Mouse (Mus musculus) CH12.LX (cell line): ENCODE results near the gene Neurl1b. TPM values are rescaled to one million over a fixed set of nuclear protein-coding genes. Genes with fewer than 3 reads are reported as not detected.

ENCODE experiments used
- DNase-seq: peaks from one replicate; pipeline ENCODE4 v3.0.0-alpha.2; 2013; ENCODE audit errors: extremely low read depth
- H3K27ac ChIP-seq: 2 replicates; pipeline ENCODE4 v1.5.1; 2012; ENCODE audit warnings: low read depth, mild to moderate bottlenecking, control low read depth, moderate library complexity; ENCODE audit not compliant: insufficient read depth
- H3K27me3 ChIP-seq: replicated peaks from 2 replicates; pipeline ENCODE3; 2012; ENCODE audit warnings: inconsistent platforms
- H3K36me3 ChIP-seq, 2 experiments: replicated peaks in 1 of 2; 2 replicates each; pipeline versions ENCODE3 to v1.6.1; 2012; ENCODE audit warnings: inconsistent platforms in 1 of 2, low read length in 1 of 2, mild to moderate bottlenecking in 1 of 2, mixed read lengths in 1 of 2, moderate library complexity in 1 of 2; ENCODE audit not compliant: control insufficient read depth in 1 of 2, insufficient read depth in 1 of 2
- H3K4me1 ChIP-seq, 2 experiments: 2 replicates each; pipeline ENCODE4 v1.6.1; 2012; ENCODE audit warnings: inconsistent platforms in 1 of 2, moderate library complexity in 1 of 2; ENCODE audit not compliant: insufficient read depth in 2 of 2, control insufficient read depth in 1 of 2
- H3K4me2 ChIP-seq: 2 replicates; pipeline ENCODE4 v1.6.1; 2012; ENCODE audit warnings: low read depth, mild to moderate bottlenecking, control low read depth; ENCODE audit not compliant: poor library complexity, insufficient read depth, severe bottlenecking
- H3K4me3 ChIP-seq, 3 experiments: fragments of 150-350 bp in 1 of 3; sonication (generic) in 1 of 3; replicated peaks in 1 of 3; 2 replicates each; pipeline versions ENCODE3 to v1.5.1; 2011 to 2012; ENCODE audit warnings: low read depth in 2 of 3, low read length in 2 of 3, mild to moderate bottlenecking in 2 of 3, moderate library complexity in 2 of 3, control low read depth in 1 of 3, improper control_type of control experiment in 1 of 3, inconsistent platforms in 1 of 3, mixed read lengths in 1 of 3; ENCODE audit not compliant: poor library complexity in 1 of 3
- H3K79me2 ChIP-seq: replicated peaks from 2 replicates; pipeline ENCODE4 v1.6.1; 2012; ENCODE audit warnings: mild to moderate bottlenecking, moderate library complexity; ENCODE audit not compliant: control insufficient read depth, poor library complexity, insufficient read depth, severe bottlenecking; ENCODE audit errors: extremely low read depth
- H3K9ac ChIP-seq: 2 replicates; pipeline ENCODE4 v1.6.1; 2012; ENCODE audit warnings: low read depth, mild to moderate bottlenecking, control low read depth, moderate library complexity; ENCODE audit not compliant: insufficient read depth
- H3K9me3 ChIP-seq: replicated peaks from 2 replicates; pipeline ENCODE3; 2012; ENCODE audit warnings: low read length, inconsistent platforms, mixed read lengths
- BHLHE40 ChIP-seq: IDR thresholded peaks from 2 replicates; pipeline ENCODE4 v1.6.1; 2011; ENCODE audit warnings: mild to moderate bottlenecking, low read depth, low read length, improper control_type of control experiment
- CHD1 ChIP-seq: IDR thresholded peaks from 2 replicates; pipeline ENCODE4 v1.6.1; 2012; ENCODE audit warnings: low read depth, low read length, improper control_type of control experiment, inconsistent platforms
- CHD2 ChIP-seq: IDR thresholded peaks from 2 replicates; pipeline ENCODE4 v1.6.1; 2011; ENCODE audit warnings: low read length, improper control_type of control experiment
- E2F4 ChIP-seq: IDR thresholded peaks from 2 replicates; pipeline ENCODE4 v1.6.1; 2011; ENCODE audit warnings: low read depth, low read length, improper control_type of control experiment; ENCODE audit not compliant: insufficient replicate concordance
- ELF1 ChIP-seq: IDR thresholded peaks from 2 replicates; pipeline ENCODE4 v1.6.1; 2014; ENCODE audit warnings: low read depth, mild to moderate bottlenecking, inconsistent platforms, low read length, improper control_type of control experiment
- EP300 ChIP-seq: IDR thresholded peaks from 2 replicates; pipeline ENCODE4 v1.6.1; 2011; ENCODE audit warnings: low read length, improper control_type of control experiment
- ETS1 ChIP-seq: conservative IDR thresholded peaks from 2 replicates; pipeline ENCODE4 v1.6.1; 2012; ENCODE audit warnings: low read depth, mild to moderate bottlenecking, inconsistent platforms, low read length, improper control_type of control experiment, moderate library complexity
- IRF4 ChIP-seq: IDR thresholded peaks from 2 replicates; pipeline ENCODE4 v1.6.1; 2014; ENCODE audit warnings: low read depth, mild to moderate bottlenecking, inconsistent platforms, low read length, improper control_type of control experiment
- JUND ChIP-seq: conservative IDR thresholded peaks from 2 replicates; pipeline ENCODE4 v1.6.1; 2011; ENCODE audit warnings: low read depth, low read length, improper control_type of control experiment
- MAFK ChIP-seq: IDR thresholded peaks from 2 replicates; pipeline ENCODE4 v1.6.1; 2011; ENCODE audit warnings: low read length, improper control_type of control experiment; ENCODE audit not compliant: insufficient replicate concordance
- MAX ChIP-seq: IDR thresholded peaks from 2 replicates; pipeline ENCODE4 v1.6.1; 2011; ENCODE audit warnings: low read length, improper control_type of control experiment
- MXI1 ChIP-seq: IDR thresholded peaks from 2 replicates; pipeline ENCODE4 v1.6.1; 2011; ENCODE audit warnings: mild to moderate bottlenecking, low read depth, low read length, improper control_type of control experiment
- MYC ChIP-seq: IDR thresholded peaks from 2 replicates; pipeline ENCODE4 v1.6.1; 2011; ENCODE audit warnings: low read depth, mild to moderate bottlenecking, improper control_type of control experiment, low read length
- NELFE ChIP-seq: IDR thresholded peaks from 2 replicates; pipeline ENCODE4 v1.6.1; 2011; ENCODE audit warnings: low read depth, low read length, improper control_type of control experiment
- NRF1 ChIP-seq: IDR thresholded peaks from 2 replicates; pipeline ENCODE4 v1.6.1; 2014; ENCODE audit warnings: low read depth, mild to moderate bottlenecking, inconsistent platforms, low read length, improper control_type of control experiment, moderate library complexity
- POLR2A ChIP-seq: IDR thresholded peaks from 2 replicates; pipeline ENCODE4 v1.6.1; 2011; ENCODE audit warnings: low read depth, mild to moderate bottlenecking, improper control_type of control experiment, low read length
- RCOR1 ChIP-seq: conservative IDR thresholded peaks from 2 replicates; pipeline ENCODE4 v1.6.1; 2012; ENCODE audit warnings: low read depth, mild to moderate bottlenecking, inconsistent platforms, low read length, improper control_type of control experiment
- SIN3A ChIP-seq: IDR thresholded peaks from 2 replicates; pipeline ENCODE4 v1.6.1; 2012; ENCODE audit warnings: low read length, improper control_type of control experiment, inconsistent platforms
- SMC3 ChIP-seq: IDR thresholded peaks from 2 replicates; pipeline ENCODE4 v1.6.1; 2011; ENCODE audit warnings: low read depth, low read length, improper control_type of control experiment
- TBP ChIP-seq: conservative IDR thresholded peaks from 2 replicates; pipeline ENCODE4 v1.6.1; 2011; ENCODE audit warnings: low read depth, low read length, improper control_type of control experiment
- TCF12 ChIP-seq: IDR thresholded peaks from 2 replicates; pipeline ENCODE4 v1.6.1; 2014; ENCODE audit warnings: low read depth, mild to moderate bottlenecking, inconsistent platforms, low read length, improper control_type of control experiment
- UBTF ChIP-seq: IDR thresholded peaks from 2 replicates; pipeline ENCODE4 v1.6.1; 2012; ENCODE audit warnings: low read depth, mild to moderate bottlenecking, inconsistent platforms, low read length, improper control_type of control experiment, moderate library complexity
- USF1 ChIP-seq: IDR thresholded peaks from 2 replicates; pipeline ENCODE4 v1.6.1; 2014; ENCODE audit warnings: low read depth, mild to moderate bottlenecking, inconsistent platforms, low read length, improper control_type of control experiment
- USF2 ChIP-seq: conservative IDR thresholded peaks from 2 replicates; pipeline ENCODE4 v1.6.1; 2011; ENCODE audit warnings: low read depth, low read length, improper control_type of control experiment
- ZC3H11A ChIP-seq: IDR thresholded peaks from 2 replicates; pipeline ENCODE4 v1.6.1; 2012; ENCODE audit warnings: low read depth, mild to moderate bottlenecking, inconsistent platforms, low read length, improper control_type of control experiment
- ZKSCAN1 ChIP-seq: IDR thresholded peaks from 2 replicates; pipeline ENCODE4 v1.6.1; 2012; ENCODE audit warnings: low read depth, inconsistent platforms, low read length, improper control_type of control experiment, borderline replicate concordance
- dilution Hi-C: fragments of 300-500 bp; cut with MboI; formaldehyde crosslinking; loops from 2 replicates; pipeline ENCODE4 v1.14.3; 2020; ENCODE audit warnings: low sequenced_read_pairs; ENCODE audit not compliant: extremely low pct_unique_long_range_greater_than_20kb, extremely low pct_ligation_motif_present
- in situ Hi-C: fragments of 300-500 bp; cut with MboI; formaldehyde crosslinking; loops from 3 replicates; pipeline ENCODE4 v1.14.3; 2019; ENCODE audit warnings: low sequenced_read_pairs, low pct_ligation_motif_present, low pct_unique_long_range_greater_than_20kb, mixed read lengths
- polyA plus RNA-seq: library from polyadenylated mRNA; unstranded; fragments of >175 nt; gene quantifications from 2 replicates; pipeline ENCODE4 v1.2.1, GENCODE M21; 2012; ENCODE audit warnings: low read depth; ENCODE audit not compliant: insufficient read length
- total RNA-seq, 2 experiments: library from RNA; depleted of rRNA; stranded (reverse); fragments of 300-350 nt in 1 of 2; fragments of >200 nt in 1 of 2; gene quantifications; 2 replicates each; pipeline ENCODE4 v1.2.3; 2012 to 2014

The Neurl1b gene
- total and polyA plus RNA-seq, 3 experiments = 0.25 TPM; not detected in 2

DNA sequence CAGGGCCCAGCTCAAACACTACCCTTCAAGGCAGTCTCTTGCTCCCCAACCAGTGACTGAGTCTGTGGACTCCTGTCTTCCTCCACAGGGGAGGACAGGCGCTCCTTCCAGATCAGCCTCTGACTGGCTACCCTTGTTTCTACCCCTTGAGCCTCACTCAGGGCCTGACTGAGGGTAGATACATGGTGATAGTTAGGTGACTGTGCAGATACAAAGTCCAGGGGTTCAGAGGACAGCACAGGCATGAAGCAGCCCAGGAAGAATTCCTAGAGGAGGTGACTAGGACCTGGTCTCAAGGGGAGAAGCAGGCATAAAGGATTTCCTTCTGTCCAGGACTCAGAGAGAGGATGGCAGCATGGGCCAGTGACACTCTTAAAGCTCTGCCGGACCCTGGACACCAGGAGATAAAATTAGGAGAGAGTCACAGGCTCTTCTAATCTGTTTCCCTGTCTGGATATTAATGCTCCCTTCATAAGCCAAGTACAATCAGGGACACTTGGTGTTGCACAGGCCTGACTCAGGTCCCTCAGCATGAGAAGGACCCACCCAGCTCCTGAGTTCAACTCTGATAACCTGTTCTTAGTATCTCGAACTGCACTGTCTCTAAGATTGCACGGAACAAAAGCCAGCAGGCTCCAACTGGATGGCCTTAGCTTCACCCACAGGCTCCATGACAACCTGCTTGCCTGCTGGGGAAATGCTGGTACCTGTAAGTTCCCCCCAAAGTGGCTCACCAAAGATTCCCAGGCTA lies 37.5 kb upstream of the Neurl1b start:
- TF ChIP-seq JUND = no peak
- TF ChIP-seq MAFK = no peak
- no peak for TF ChIP-seq CHD2
- no peak for TF ChIP-seq TBP
- no peak for TF ChIP-seq USF1
- TF ChIP-seq ZKSCAN1 = no peak
- TF ChIP-seq NELFE = no peak
- TF ChIP-seq NRF1 = no peak
- TF ChIP-seq USF2 = no peak
- no peak for TF ChIP-seq ZC3H11A
- no peak for TF ChIP-seq IRF4
- TF ChIP-seq MYC = no peak
- TF ChIP-seq E2F4 = no peak
- no peak for TF ChIP-seq ELF1
- TF ChIP-seq BHLHE40 = no peak
- TF ChIP-seq MAX = no peak
- H3K79me2 ChIP-seq = no peaks in the 10 kb centered on the region
- no peak for DNase-seq
- peaks cover 97% of the 10 kb centered on the region for H3K27me3 ChIP-seq
- in situ Hi-C loops = loop anchor here (5.0 kb wide), 1 partner anchor 65 kb away; no protein-coding TSS in a partner anchor
- no peak overlapping the region for H3K27ac ChIP-seq
- no peaks in the 10 kb centered on the region for H3K36me3 ChIP-seq
- dilution Hi-C loops = no loop called here
- peaks cover 6 to 16% of the 10 kb centered on the region in 2 experiments for H3K4me1 ChIP-seq
- no peak overlapping the region for H3K4me3 ChIP-seq
- H3K4me2 ChIP-seq = no peak overlapping the region
- H3K9ac ChIP-seq = no peak overlapping the region
- H3K9me3 ChIP-seq = no peaks in the 10 kb centered on the region

DNA sequence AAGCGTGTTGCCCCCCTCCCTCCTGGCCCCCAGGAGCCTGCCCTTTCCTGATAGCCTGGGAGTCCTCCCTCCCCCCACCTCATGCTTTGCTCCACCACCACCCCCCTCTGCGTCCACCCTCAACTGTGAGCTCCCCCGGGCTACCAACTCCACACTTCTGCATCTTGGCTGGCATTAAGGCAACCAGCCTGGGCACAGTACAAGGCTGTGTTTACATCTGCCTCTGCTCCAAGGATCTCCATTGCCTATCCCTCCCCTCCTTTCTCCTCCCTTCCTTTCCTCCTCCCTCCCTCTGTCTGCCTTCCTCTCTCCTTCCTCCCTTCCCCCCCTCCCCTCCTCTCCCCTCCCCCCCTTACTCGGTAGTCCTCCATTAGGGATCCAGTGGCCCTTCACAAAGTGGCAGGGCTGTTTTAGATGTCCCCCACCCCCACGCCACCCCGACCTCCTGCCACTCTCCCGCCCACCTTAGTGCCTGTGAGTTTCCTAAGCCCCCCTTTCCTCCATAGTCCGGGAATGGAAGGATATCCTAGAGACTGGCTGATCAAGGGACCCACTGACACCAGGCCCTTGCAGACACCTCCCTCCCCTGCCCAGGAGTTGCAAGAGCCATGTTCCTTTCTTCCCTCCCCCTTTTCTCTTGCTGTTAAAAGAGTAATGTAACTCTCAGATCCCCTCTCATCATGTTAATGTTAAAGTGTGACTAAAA lies 34.2 kb upstream of the Neurl1b start:
- no peak for DNase-seq
- H3K9me3 ChIP-seq = no peaks in the 10 kb centered on the region
- H3K4me3 ChIP-seq = no peak overlapping the region
- no peaks in the 10 kb centered on the region for H3K79me2 ChIP-seq
- in situ Hi-C loops (no loop called here), dilution Hi-C loops (no loop called here)
- H3K27ac ChIP-seq = no peak overlapping the region
- no peak overlapping the region for H3K4me2 ChIP-seq
- TF ChIP-seq SIN3A (no peak), MAX (no peak), UBTF (no peak), RCOR1 (no peak), CHD1 (no peak), SMC3 (no peak), MXI1 (no peak), USF2 (no peak), EP300 (no peak), E2F4 (no peak), TCF12 (no peak), POLR2A (no peak), IRF4 (no peak), ETS1 (no peak), NRF1 (no peak)
- H3K9ac ChIP-seq = no peak overlapping the region
- peaks cover 6 to 17% of the 10 kb centered on the region in 2 experiments for H3K4me1 ChIP-seq
- no peaks in the 10 kb centered on the region for H3K36me3 ChIP-seq
- peaks cover 90% of the 10 kb centered on the region for H3K27me3 ChIP-seq
